Mouse (Mus musculus) olfactory bulb, adult 2 months (tissue): ENCODE results near the gene Xcr1.

Experiments
- CTCF ChIP-seq: fragments of 200-500 bp; IDR thresholded peaks from 2 replicates; pipeline ENCODE4 v1.5.1; 2012; ENCODE audit warnings: low read depth, mild to moderate bottlenecking, low read length, moderate library complexity; ENCODE audit not compliant: insufficient read depth
- POLR2A ChIP-seq: fragments of 200-500 bp; IDR thresholded peaks from 2 replicates; pipeline ENCODE4 v1.6.1; 2012; ENCODE audit warnings: mild to moderate bottlenecking, low read depth, low read length, moderate library complexity; ENCODE audit not compliant: insufficient read depth

- TF ChIP-seq CTCF (no peak), POLR2A (no peak)
These were observed 1.8 kb upstream of the Xcr1 start for GRCm38 (mm10) chr9:123863641-123864040.
